10 mouse cellular contexts compared by ENCODE assay signal in the genomic region with DNA sequence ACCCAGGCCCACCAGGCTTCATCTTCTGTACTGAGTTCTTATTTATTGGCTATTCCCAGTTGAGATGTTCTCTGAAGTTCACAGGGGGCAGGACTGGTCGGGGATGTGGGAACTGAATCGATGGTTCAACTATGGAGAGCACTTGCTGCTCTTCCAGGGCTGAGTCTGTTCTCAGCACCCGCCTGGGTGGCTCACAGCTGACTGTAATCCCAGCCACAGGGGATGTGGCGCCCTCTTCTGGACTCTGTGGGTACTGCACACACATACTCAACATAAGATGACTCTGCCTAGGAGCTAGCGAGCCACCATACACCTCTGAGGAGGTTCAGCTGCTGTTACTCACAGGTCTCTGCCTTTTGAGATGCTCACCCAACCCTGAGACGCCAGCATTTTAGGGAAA.
DNase-seq lines count a peak whose midpoint lies in the region; TF ChIP-seq lines count a peak whose summit lies in the region.
"Had no signal": no experiment of that assay in that cellular context is flagged by ENCODE, and none has a peak within 500 bp of the region (broad histone marks: within the 10 kb centered on the region; RNA-seq: fewer than 3 reads in every experiment).

No protein-coding gene starts in this region.

- H3K4me3 ChIP-seq in ES-E14 (ENCODE audit: insufficient read depth in 1 of 2, low read depth in 1 of 2, low read length in 2 of 2, poor library complexity in 1 of 2, severe bottlenecking in 1 of 2): peak overlapping the region in 1 of 2 experiments; percentile 33; a peak in 1 of 4 replicates
- H3K4me3 ChIP-seq in small intestine, adult 2 months (ENCODE audit: low read depth, low read length): no peak overlapping the region

- TF ChIP-seq CTCF in small intestine, adult 2 months (IDR thresholded peaks at IDR 0.05; ENCODE audit: extremely low read depth, insufficient read length, insufficient replicate concordance, low read depth, low read length): peak; percentile 55; the same call in 1 of the 2 replicates

- peak; percentile 26 for DNase-seq in adrenal gland, postnatal 14 days
- no peak for DNase-seq in adrenal gland, postnatal 10 days
- DNase-seq in left cerebral cortex, postnatal 14 days (ENCODE audit: low spot score in 2 of 2): peak; percentile 17 to 33
- DNase-seq in left cerebral cortex, postnatal 10 days (ENCODE audit: extremely low spot score in 1 of 2, low spot score in 2 of 2): no peak
- peak; percentile 75 for DNase-seq in ES-E14 (ENCODE audit: low read depth, low spot score)
- no peak for DNase-seq in adrenal gland, postnatal 25 days
- no peak for DNase-seq in embryo, embryonic 10 days (ENCODE audit: low spot score)
- DNase-seq: heart, postnatal 14 days; layer of hippocampus, postnatal 36 days had no signal

- no peaks in the 10 kb centered on the region for H3K36me3 ChIP-seq in ES-E14 (ENCODE audit: control insufficient read depth, insufficient read depth, low read length, poor library complexity, severe bottlenecking)
- H3K36me3 ChIP-seq in small intestine, adult 2 months (ENCODE audit: control insufficient read depth, insufficient read depth, low read length): no peaks in the 10 kb centered on the region

- intact Hi-C loops in left cerebral cortex, postnatal 14 days (cut with DNase I): no loop called here
- intact Hi-C loops in left cerebral cortex, postnatal 10 days (cut with DNase I): no loop called here

- WGBS in small intestine, adult 2 months: 85% methylated on average over 6 of the region's 6 CpGs

- no peak overlapping the region for H3K27ac ChIP-seq in ES-E14 (ENCODE audit: insufficient read depth, low read depth, low read length, poor library complexity, severe bottlenecking)
- no peak overlapping the region for H3K27ac ChIP-seq in small intestine, adult 2 months (ENCODE audit: insufficient read depth, low read depth, low read length)

- H3K27me3 ChIP-seq in small intestine, adult 2 months (ENCODE audit: control insufficient read depth, insufficient read depth, low read length): no peaks in the 10 kb centered on the region

- peaks cover 0 to 7% of the 10 kb centered on the region in 2 experiments; a peak in 1 of 4 replicates for H3K4me1 ChIP-seq in ES-E14 (ENCODE audit: control insufficient read depth in 2 of 2, insufficient read depth in 2 of 2, low read length in 2 of 2, poor library complexity in 1 of 2)
- no peaks in the 10 kb centered on the region for H3K4me1 ChIP-seq in small intestine, adult 2 months (ENCODE audit: control insufficient read depth, insufficient read depth, insufficient read length, low read length)

- TF ChIP-seq POLR2A in small intestine, adult 2 months (IDR thresholded peaks at IDR 0.05; ENCODE audit: low read depth, low read length): no peak

- no peak overlapping the region for H3K9ac ChIP-seq in ES-E14 (ENCODE audit: insufficient read depth, low read depth, low read length, poor library complexity, severe bottlenecking)

- H3K9me3 ChIP-seq in ES-E14 (ENCODE audit: control insufficient read depth, insufficient read depth, low read depth, low read length): no peaks in the 10 kb centered on the region

- in situ Hi-C loops in ES-E14 (cut with MboI; ENCODE audit: low sequenced_read_pairs in 2 of 2, unreplicated experiment in 2 of 2): no loop called here

TF ChIP-seq in ES-E14, 5 proteins besides CTCF, POLR2A, EP300 and RAD21:
- TF ChIP-seq HCFC1 (IDR thresholded peaks at IDR 0.05; ENCODE audit: borderline replicate concordance, insufficient read depth, low read length) (0 out of 2 replicates have a peak, but pooled peaks have one; percentile 44), MAFK (IDR thresholded peaks at IDR 0.05; ENCODE audit: insufficient read depth, low read depth, low read length) (no peak), ZC3H11A (IDR thresholded peaks at IDR 0.05; ENCODE audit: borderline replicate concordance, low read depth, low read length) (peak; percentile 89)

Comparison
In these comparisons a context has a peak if more than half of its experiments do, and no peak if none do; other contexts are left out.
1. DNase-seq: peak in adrenal gland, postnatal 14 days (single experiment), left cerebral cortex, postnatal 14 days (2 of 2) and ES-E14 (single experiment); none in adrenal gland, postnatal 10 days (single experiment), left cerebral cortex, postnatal 10 days (0 of 2), adrenal gland, postnatal 25 days (single experiment) and embryo, embryonic 10 days (single experiment).